Mouse (Mus musculus) ES-E14 (cell line): Measurements from ENCODE around the gene Per3. TPM values are rescaled to one million over a fixed set of nuclear protein-coding genes. Genes with fewer than 3 reads are reported as not detected.

Experiments
- DNase-seq: peaks from one replicate; pipeline ENCODE4 v3.0.0-alpha.2; 2013; ENCODE audit warnings: low read depth, low spot score
- H3K27ac ChIP-seq: 2 replicates; pipeline ENCODE4 v1.5.1; 2012; ENCODE audit warnings: low read depth, mild to moderate bottlenecking, low read length, moderate library complexity, mixed read lengths; ENCODE audit not compliant: poor library complexity, insufficient read depth, severe bottlenecking
- H3K36me3 ChIP-seq: 2 replicates; pipeline ENCODE4 v1.6.1; 2012; ENCODE audit warnings: mild to moderate bottlenecking, low read length, moderate library complexity, mixed read lengths; ENCODE audit not compliant: control insufficient read depth, poor library complexity, insufficient read depth, severe bottlenecking
- H3K4me1 ChIP-seq, 2 experiments: fragments of 150-350 bp in 1 of 2; sonication (generic) in 1 of 2; 2 replicates each; pipeline ENCODE4 v1.6.1; 2012; ENCODE audit warnings: low read length in 2 of 2, mild to moderate bottlenecking in 1 of 2, mixed read lengths in 1 of 2; ENCODE audit not compliant: control insufficient read depth in 2 of 2, insufficient read depth in 2 of 2, poor library complexity in 1 of 2
- H3K4me3 ChIP-seq, 2 experiments: fragments of 150-350 bp in 1 of 2; sonication (generic) in 1 of 2; 2 replicates each; pipeline ENCODE4 v1.5.1; 2012; ENCODE audit warnings: low read length in 2 of 2, low read depth in 1 of 2, mild to moderate bottlenecking in 1 of 2, mixed read lengths in 1 of 2; ENCODE audit not compliant: insufficient read depth in 1 of 2, poor library complexity in 1 of 2, severe bottlenecking in 1 of 2
- H3K9ac ChIP-seq: 2 replicates; pipeline ENCODE4 v1.6.1; 2012; ENCODE audit warnings: low read depth, mild to moderate bottlenecking, low read length, mixed read lengths; ENCODE audit not compliant: poor library complexity, insufficient read depth, severe bottlenecking
- H3K9me3 ChIP-seq: fragments of 150-350 bp; sonication (generic); 2 replicates; pipeline ENCODE4 v1.6.1; 2012; ENCODE audit warnings: low read depth, mild to moderate bottlenecking, low read length; ENCODE audit not compliant: control insufficient read depth, insufficient read depth
- CHD2 ChIP-seq: IDR thresholded peaks from 2 replicates; pipeline ENCODE4 v1.6.1; 2014; ENCODE audit warnings: mild to moderate bottlenecking, low read depth, low read length, inconsistent platforms
- HCFC1 ChIP-seq: IDR thresholded peaks from 2 replicates; pipeline ENCODE4 v1.6.1; 2012; ENCODE audit warnings: low read length, inconsistent platforms, borderline replicate concordance; ENCODE audit not compliant: insufficient read depth
- ZC3H11A ChIP-seq: IDR thresholded peaks from 2 replicates; pipeline ENCODE4 v1.6.1; 2012; ENCODE audit warnings: low read depth, mild to moderate bottlenecking, inconsistent platforms, low read length, borderline replicate concordance
- ZNF384 ChIP-seq: IDR thresholded peaks from 2 replicates; pipeline ENCODE4 v1.6.1; 2012; ENCODE audit warnings: low read depth, low read length, inconsistent platforms
- in situ Hi-C, 2 experiments: fragments of 600-800 bp; cut with MboI; formaldehyde crosslinking; loops; one replicate each; pipeline ENCODE4 v1.15.1; 2025; ENCODE audit warnings: low sequenced_read_pairs in 2 of 2, inconsistent platforms in 1 of 2; ENCODE audit not compliant: unreplicated experiment in 2 of 2
- total RNA-seq: library from RNA; depleted of rRNA; stranded (reverse); fragments of 300-350 nt; gene quantifications from 2 replicates; pipeline ENCODE4 v1.2.3, GENCODE M21; 2012; rRNA removed

The Per3 gene
- total RNA-seq, 1 experiment: 2.4 TPM

DNA sequence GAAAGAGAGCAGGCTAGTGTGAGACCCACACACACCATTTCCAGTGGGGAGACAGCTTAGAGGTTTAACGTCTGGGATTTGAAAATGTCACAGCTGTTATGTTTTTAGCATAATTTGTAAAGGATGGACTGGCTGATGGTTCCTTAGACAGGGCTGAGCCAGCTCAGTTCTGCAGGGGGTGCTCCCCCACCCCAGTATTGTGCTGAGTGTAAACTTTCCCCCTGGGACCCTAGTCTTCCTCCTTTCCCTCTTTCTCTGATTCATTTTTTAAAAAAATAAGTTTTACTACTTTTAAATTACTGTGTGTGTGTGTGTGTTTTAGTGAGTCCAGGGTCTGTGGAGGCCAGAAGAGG lies 87.4 kb downstream of the Per3 start:
- in situ Hi-C loops: no loop called here

DNA sequence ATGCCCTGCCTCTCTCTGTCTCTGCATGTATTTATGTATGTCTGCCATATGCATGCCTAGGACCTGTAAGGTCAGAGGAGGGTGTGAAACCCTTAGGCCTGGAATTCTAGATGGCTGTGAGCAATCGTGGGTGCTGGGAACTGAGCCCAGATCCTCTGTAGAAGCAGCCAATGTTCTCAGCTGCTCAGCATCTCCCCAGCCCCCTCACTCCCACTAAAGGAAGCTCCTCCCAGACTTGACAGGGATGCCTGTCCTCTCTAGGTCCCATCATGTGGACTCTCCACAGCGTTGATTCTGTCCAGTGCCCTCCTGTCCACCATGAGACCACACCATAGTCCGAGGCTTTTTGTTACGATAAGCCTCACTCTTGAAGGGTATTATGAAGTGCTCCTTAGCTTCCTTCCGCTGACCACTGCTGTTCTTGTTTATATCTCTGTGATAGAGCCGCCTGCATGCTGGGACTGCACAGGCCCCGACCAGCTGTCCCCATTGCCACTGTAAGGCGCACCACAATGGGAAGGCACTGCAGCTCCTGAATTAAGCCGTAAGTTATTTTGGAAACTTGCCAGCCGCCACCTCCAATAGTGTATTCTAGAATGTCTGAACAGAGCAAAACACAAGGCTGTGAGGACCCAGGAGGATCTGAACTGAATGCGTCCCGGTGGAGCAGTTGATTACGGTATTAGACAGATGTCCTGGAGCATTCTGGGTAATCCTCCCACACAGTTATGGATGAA lies 87.9 kb downstream of the Per3 start:
- no peak overlapping the region for H3K27ac ChIP-seq
- no peaks in the 10 kb centered on the region for H3K36me3 ChIP-seq
- peaks cover 2 to 4% of the 10 kb centered on the region in 2 experiments; a peak in 2 of 4 replicates for H3K4me1 ChIP-seq
- no peaks in the 10 kb centered on the region for H3K9me3 ChIP-seq
- H3K4me3 ChIP-seq: peak overlapping the region in 1 of 2 experiments; percentile 18; a peak in 1 of 4 replicates
- in situ Hi-C loops: no loop called here
- TF ChIP-seq CHD2: no peak
- TF ChIP-seq HCFC1: no peak
- no peak for TF ChIP-seq ZNF384
- H3K9ac ChIP-seq: no peak overlapping the region
- no peak for DNase-seq

More for the DNA sequence above, 87.4 kb downstream of the Per3 start:
- H3K4me3 ChIP-seq: no peak overlapping the region
- H3K9me3 ChIP-seq: no peaks in the 10 kb centered on the region
- peaks cover 2 to 4% of the 10 kb centered on the region in 2 experiments; a peak in 2 of 4 replicates for H3K4me1 ChIP-seq
- no peak overlapping the region for H3K27ac ChIP-seq
- no peak overlapping the region for H3K9ac ChIP-seq
- TF ChIP-seq CHD2 (no peak), ZC3H11A (no peak), HCFC1 (no peak), ZNF384 (no peak)
- no peak for DNase-seq
- H3K36me3 ChIP-seq: no peaks in the 10 kb centered on the region

Other genes with a start within 250 kb of the Per3 start
- 22.8 and 38.0 TPM in 2 replicates for gene Errfi1, start 190.7 kb downstream of the Per3 start, total RNA-seq
- gene Park7, start 130.2 kb downstream of the Per3 start, total RNA-seq: 308 and 393 TPM in 2 replicates
- gene Tnfrsf9, start 130.1 kb downstream of the Per3 start, total RNA-seq: 0.27 and 0.42 TPM in 2 replicates
- not detected in 2 replicates for gene Uts2, start 47.6 kb downstream of the Per3 start, total RNA-seq
- 31.2 and 45.9 TPM in 2 replicates for gene Vamp3, start 13.3 kb upstream of the Per3 start, total RNA-seq
- not detected in 2 replicates for gene Gm13090, start 44.9 kb upstream of the Per3 start, total RNA-seq